Mouse (Mus musculus): ENCODE measurements around the gene Sema3e.

The Sema3e gene

GRCm38 (mm10) chr5:14216211-14216610, 191.1 kb downstream of the Sema3e start:
- DNase-seq, result no peak

- peak; percentile 21 for DNase-seq
These were observed 193.6 kb downstream of the Sema3e start for GRCm38 (mm10) chr5:14218677-14219076.

- DNase-seq, result no peak
These were observed 199.4 kb downstream of the Sema3e start for GRCm38 (mm10) chr5:14224509-14224908.

GRCm38 (mm10) chr5:14231027-14231426, 206.0 kb downstream of the Sema3e start:
- DNase-seq, result no peak

GRCm38 (mm10) chr5:14252583-14252982, 227.5 kb downstream of the Sema3e start:
- peak; percentile 33 for DNase-seq

GRCm38 (mm10) chr5:14253328-14253727, 228.3 kb downstream of the Sema3e start:
- peak; percentile 19 for DNase-seq

GRCm38 (mm10) chr5:14260156-14260555, 235.1 kb downstream of the Sema3e start:
- no peak for DNase-seq

GRCm38 (mm10) chr5:14267400-14267799, 242.3 kb downstream of the Sema3e start:
- DNase-seq, result no peak

All from lung, postnatal 10 days (tissue).